Mouse (Mus musculus): ENCODE results near the gene Tgfbr3l.

The Tgfbr3l gene

DNA sequence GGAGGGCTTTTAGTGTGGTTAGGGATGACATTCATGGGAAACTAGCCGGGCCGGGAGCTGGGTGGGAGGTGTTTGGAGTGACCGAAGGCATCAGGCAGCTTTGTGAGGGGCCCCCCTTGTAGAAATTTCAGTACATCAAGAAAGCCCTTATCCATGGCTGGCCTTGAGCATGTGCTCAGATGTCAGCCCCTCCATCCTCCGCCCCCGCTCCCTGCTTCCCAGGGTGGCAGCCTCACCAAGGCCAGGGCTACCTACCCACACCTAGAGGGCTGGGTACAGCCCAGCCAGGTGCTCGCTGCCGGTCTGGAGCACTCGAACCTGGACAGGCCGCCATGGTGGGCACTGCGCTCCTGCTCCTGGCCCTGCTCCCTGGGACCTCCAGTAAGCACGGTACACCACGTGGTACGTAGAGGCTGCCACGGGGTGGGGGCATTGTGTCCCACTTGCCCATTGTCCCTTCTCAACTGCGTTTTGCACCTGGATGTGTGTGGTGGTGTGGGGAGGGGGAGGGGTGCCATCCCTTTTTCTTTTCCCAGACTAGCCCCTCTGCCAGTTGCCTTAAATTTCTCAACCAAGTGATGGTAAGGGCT, at the start of gene Tgfbr3l:
Tgfbr3l (plus strand) TSS at position 264 of the 590 bp plus-strand sequence.
- DNase-seq (ENCODE audit: low spot score) = no peak

DNA sequence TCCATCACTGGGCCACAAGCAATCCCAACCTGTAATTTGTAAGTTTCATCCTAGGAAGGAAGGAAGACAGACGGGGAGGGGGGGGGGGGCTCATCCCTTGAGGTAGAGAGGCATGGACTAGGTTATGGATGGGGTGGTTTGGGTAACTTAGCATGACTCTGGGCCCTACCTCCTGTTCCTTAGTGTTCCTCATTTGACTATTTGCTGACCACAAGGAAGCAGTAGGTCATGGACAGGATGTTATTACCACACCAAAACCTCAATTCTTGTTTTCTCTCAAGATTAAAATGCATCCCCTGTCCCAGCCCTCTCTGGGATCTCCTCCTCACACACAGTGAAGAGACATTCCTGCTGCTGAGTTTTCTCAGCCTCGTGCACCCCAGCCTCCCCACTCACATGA, 46.7 kb upstream of the Tgfbr3l start:
- DNase-seq (ENCODE audit: low spot score) = no peak

GRCm38 (mm10) chr8:4205246-4206123, 42.5 kb upstream of the Tgfbr3l start:
- peak; percentile 21 for DNase-seq (ENCODE audit: low spot score)

GRCm38 (mm10) chr8:4206182-4207015, 41.6 kb upstream of the Tgfbr3l start:
- DNase-seq (ENCODE audit: low spot score) = peak; percentile 24

DNA sequence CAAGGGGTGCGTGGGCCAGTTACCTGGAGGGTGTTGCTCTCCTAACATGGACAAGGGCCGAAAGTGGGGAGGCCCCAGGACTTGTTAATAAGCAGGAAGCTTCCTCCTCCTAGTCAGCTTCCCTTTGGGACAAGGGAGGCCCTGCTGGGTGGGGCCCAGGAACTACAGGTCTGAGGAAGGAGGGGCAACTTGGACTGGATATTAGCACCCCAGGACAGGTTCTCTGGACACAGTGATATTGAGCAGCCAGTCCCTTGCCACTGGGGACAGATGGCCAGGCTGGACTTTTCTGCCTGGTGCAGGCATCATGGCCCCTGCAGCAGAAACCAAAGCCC, 41.0 kb upstream of the Tgfbr3l start:
- DNase-seq (ENCODE audit: low spot score) = no peak

DNA sequence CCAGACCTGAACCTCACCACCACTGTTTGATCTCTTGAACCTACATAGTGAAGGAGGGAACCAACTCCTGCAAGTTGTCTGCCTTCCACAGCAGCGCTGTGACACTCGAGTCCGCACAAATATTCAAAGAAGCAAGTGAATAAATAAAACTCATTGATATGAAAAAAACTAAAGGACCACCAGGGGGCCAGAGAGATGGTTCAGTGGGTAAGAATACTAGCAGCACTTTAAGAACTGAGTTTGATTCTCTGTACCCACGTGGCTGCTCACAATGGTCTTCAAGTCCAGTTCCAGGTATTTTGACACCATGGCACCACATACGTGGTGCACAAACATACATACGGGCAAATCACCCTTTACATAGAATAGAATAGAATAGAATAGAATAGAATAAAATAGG, 36.9 kb upstream of the Tgfbr3l start:
- no peak for DNase-seq (ENCODE audit: low spot score)

GRCm38 (mm10) chr8:4212809-4213209, 35.2 kb upstream of the Tgfbr3l start:
- peak; percentile 28 for DNase-seq (ENCODE audit: low spot score)

GRCm38 (mm10) chr8:4213210-4214005, 34.6 kb upstream of the Tgfbr3l start:
- DNase-seq (ENCODE audit: low spot score) = peak; percentile 64

- peak; percentile 73 for DNase-seq (ENCODE audit: low spot score)
Measured at GRCm38 (mm10) chr8:4214006-4214980, 33.7 kb upstream of the Tgfbr3l start.

- DNase-seq (ENCODE audit: low spot score) = no peak
Measured at GRCm38 (mm10) chr8:4216296-4216695, 31.7 kb upstream of the Tgfbr3l start.

DNA sequence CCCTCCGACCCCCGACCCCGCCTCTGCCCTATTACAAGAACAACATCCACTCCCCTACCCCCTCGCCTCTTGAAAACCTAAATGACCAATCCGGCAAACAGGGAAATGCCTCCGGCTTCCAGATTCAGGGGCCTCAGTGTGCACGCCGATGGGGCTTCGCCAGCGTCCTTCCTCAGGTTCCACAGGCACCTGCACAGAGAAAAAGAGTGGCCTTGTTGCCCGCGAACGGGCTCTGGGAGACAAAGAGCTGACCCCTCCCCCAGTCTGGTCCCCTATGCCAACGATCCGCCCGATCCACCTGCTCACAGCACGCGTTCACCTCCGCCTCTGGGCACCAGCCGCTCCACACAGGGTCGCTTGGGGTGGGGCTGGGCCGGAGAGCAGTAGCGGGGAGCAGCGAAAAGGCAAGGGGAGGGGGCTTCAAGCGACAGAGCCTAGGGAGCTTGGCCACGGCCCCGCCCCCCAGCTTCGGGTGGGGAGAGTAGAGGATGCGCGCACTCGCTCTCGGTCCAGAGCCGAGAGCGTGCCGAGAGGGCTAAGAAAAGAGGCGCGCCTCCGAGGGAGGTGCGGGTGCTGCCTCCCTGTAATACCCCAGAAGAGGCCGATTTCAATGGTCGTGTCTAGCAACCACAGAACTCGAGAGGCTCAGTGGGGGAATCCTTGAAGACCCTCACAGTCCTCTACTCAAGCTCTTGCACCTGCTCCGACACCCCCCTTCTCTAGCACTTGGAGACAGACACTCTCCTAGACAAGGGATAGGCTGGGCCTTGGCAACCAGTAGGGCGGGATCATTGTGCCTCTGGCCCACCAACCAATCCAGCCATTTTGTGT, 31.0 kb upstream of the Tgfbr3l start, which contains the start of gene Prr36:
Prr36 (minus strand) TSS at position 669 of the 831 bp plus-strand sequence.
- peak; percentile 79 for DNase-seq (ENCODE audit: low spot score)

- DNase-seq (ENCODE audit: low spot score) = no peak
Measured at GRCm38 (mm10) chr8:4219617-4220016, 28.4 kb upstream of the Tgfbr3l start.

DNA sequence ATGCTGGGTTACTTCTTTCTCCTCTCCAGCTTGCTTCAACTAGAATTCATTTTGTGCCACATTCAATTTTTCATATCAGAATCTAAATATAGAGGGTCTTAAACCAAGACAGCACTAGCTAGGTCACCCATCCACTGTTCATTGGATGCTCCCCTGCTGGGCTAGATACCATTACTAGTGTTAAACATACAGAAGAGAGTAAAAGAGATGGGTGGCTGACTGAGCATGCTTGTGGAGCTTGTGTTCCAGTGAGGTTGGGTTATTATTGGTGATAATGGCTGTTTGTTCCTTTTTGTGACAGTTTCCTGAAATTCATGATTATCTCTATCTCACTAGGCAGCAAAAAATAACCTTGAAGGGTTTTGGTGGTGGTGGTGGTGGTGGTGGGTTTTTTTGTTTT, 26.0 kb upstream of the Tgfbr3l start:
- no peak for DNase-seq (ENCODE audit: low spot score)

DNA sequence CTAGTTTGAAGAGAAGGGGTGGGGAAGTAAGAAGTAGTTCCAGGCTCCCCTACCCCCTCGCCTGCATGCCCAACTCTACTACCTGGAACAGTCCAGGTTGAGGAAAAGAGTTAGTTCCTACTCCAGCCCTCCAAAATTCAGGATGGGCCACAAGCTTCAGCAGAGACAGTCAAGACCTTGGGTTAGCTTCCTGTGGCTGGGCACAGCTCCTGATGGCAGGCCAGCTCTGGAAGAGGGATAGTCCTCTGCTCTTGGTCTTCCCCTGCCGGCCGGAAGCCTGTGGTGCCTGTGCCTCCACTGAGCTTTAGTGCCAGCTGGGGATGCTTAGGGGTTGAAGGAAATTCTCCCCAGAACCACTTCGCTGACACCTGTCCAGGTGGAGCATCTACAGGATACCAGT, 21.7 kb upstream of the Tgfbr3l start:
- no peak for DNase-seq (ENCODE audit: low spot score)

GRCm38 (mm10) chr8:4226739-4227347, 21.2 kb upstream of the Tgfbr3l start, which contains the start of gene Lrrc8e:
TSS of gene Lrrc8e (plus strand) at chr8:4226827.
- no peak for DNase-seq (ENCODE audit: low spot score)

- DNase-seq (ENCODE audit: low spot score) = no peak
Measured at GRCm38 (mm10) chr8:4227919-4228318, 20.1 kb upstream of the Tgfbr3l start.

DNA sequence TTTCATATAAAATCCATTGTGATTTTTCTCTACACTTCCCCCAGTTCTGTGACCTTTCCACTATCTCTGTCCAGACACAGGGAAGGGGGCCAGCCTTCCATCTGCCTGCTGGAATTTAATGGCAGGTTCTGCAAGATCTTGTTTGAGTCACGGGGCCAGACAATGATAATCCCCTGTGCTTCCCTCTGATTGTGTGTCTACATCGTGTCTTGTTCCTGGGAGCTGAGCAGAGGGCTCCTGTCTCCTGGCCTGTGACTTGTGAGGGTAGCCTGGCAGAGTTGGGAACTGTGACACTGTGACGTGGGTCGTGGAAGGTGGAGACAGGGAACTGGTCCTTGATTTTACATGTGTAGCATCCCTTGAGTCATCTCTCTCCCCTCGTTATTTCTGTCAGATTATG, 18.2 kb upstream of the Tgfbr3l start:
- no peak for DNase-seq (ENCODE audit: low spot score)

GRCm38 (mm10) chr8:4230612-4231351, 17.2 kb upstream of the Tgfbr3l start:
- no peak for DNase-seq (ENCODE audit: low spot score)
